Mouse (Mus musculus) ES-Bruce4 (cell line): ENCODE results near the gene 6330403K07Rik.

Source experiments
- CTCF ChIP-seq: IDR thresholded peaks from one replicate; pipeline ENCODE4 v1.8.1; 2011; ENCODE audit warnings: low read depth, low read length
- EP300 ChIP-seq: IDR thresholded peaks from 2 replicates; pipeline ENCODE4 v1.6.1; 2011; ENCODE audit warnings: low read depth, low read length; ENCODE audit not compliant: insufficient read depth
- POLR2A ChIP-seq: IDR thresholded peaks from one replicate; pipeline ENCODE4 v1.8.1; 2011; ENCODE audit warnings: low read length; ENCODE audit not compliant: insufficient read depth

GRCm38 (mm10) chr11:71039526-71040298 is 6.4 kb upstream of the 6330403K07Rik start:
- TF ChIP-seq POLR2A (no peak), EP300 (no peak), CTCF (no peak)
